Mouse (Mus musculus) heart, embryonic 13.5 days (tissue): ENCODE measurements around the gene Shisa9. TPM values are rescaled to one million over a fixed set of nuclear protein-coding genes. Genes with fewer than 3 reads are reported as not detected.
A peak's percentile ranks its signal among the peaks of the same experiment; 100 is the strongest.

Source experiments
- ATAC-seq: fragments of 200-750 bp; cut with Nextera tagmentation; 2 replicates; pipeline ENCODE4 v1.8.0; 2017; ENCODE audit warnings: moderate TSS enrichment; ENCODE audit not compliant: insufficient number of reproducible peaks, low FRiP score, low TSS enrichment; ENCODE audit errors: extremely low read depth
- H3K27ac ChIP-seq: fragments of 300-500 bp; sonication (generic); replicated peaks from 2 replicates; pipeline ENCODE4 v1.5.1; 2015; ENCODE audit warnings: moderate library complexity, mild to moderate bottlenecking, inconsistent platforms
- H3K27me3 ChIP-seq: fragments of 300-500 bp; sonication (generic); replicated peaks from 2 replicates; pipeline ENCODE4 v1.6.1; 2015; ENCODE audit warnings: mild to moderate bottlenecking, inconsistent platforms
- H3K36me3 ChIP-seq: fragments of 300-500 bp; sonication (generic); 2 replicates; pipeline ENCODE4 v1.6.1; 2015; ENCODE audit warnings: mild to moderate bottlenecking, inconsistent platforms
- H3K4me1 ChIP-seq: fragments of 300-500 bp; sonication (generic); 2 replicates; pipeline ENCODE4 v1.6.1; 2015; ENCODE audit warnings: inconsistent platforms
- H3K4me2 ChIP-seq: fragments of 300-500 bp; sonication (generic); 2 replicates; pipeline ENCODE4 v1.6.1; 2015; ENCODE audit warnings: inconsistent platforms, mild to moderate bottlenecking, moderate library complexity
- H3K4me3 ChIP-seq: fragments of 300-500 bp; sonication (generic); 2 replicates; pipeline ENCODE4 v1.5.1; 2015; ENCODE audit warnings: moderate library complexity, mild to moderate bottlenecking, inconsistent platforms
- H3K9ac ChIP-seq: fragments of 300-500 bp; sonication (generic); 2 replicates; pipeline ENCODE4 v1.6.1; 2015; ENCODE audit warnings: inconsistent platforms, mild to moderate bottlenecking, moderate library complexity
- H3K9me3 ChIP-seq: fragments of 300-500 bp; sonication (generic); 2 replicates; pipeline ENCODE4 v1.6.1; 2016; ENCODE audit warnings: inconsistent platforms
- WGBS: fragments of 180-500 bp; shearing (Covaris S2); methylation state at CpG from one replicate; pipeline ENCODE4 v1.1.7; 2015; ENCODE audit warnings: mixed read lengths; 5-methylcytosine and 5-hydroxymethylcytosine counted together
- polyA plus RNA-seq: library from polyadenylated mRNA; unstranded; fragments of >200 nt; fragmentation: Nextera tagmentation; extraction: Ambion mirVana; gene quantifications from 2 replicates; pipeline ENCODE4 v1.2.1, GENCODE M21; 2015

Shisa9 gene
- polyA plus RNA-seq, 1 experiment from 2014 or later, result 1.5 TPM

- 53% methylated on average over 2 of the region's 2 CpGs for WGBS
These were observed 21.3 kb downstream of the Shisa9 start for GRCm38 (mm10) chr16:12005177-12005576.

GRCm38 (mm10) chr16:12010136-12010535 is 26.2 kb downstream of the Shisa9 start:
- no peak for ATAC-seq
- H3K9ac ChIP-seq, result no peak overlapping the region
- no peak overlapping the region for H3K4me3 ChIP-seq
- no peaks in the 10 kb centered on the region for H3K4me1 ChIP-seq
- H3K36me3 ChIP-seq, result no peaks in the 10 kb centered on the region
- H3K9me3 ChIP-seq, result peaks cover 4% of the 10 kb centered on the region; the same call in 1 of the 2 replicates
- H3K4me2 ChIP-seq, result no peak overlapping the region
- no peak overlapping the region for H3K27ac ChIP-seq
- H3K27me3 ChIP-seq, result no peaks in the 10 kb centered on the region
- WGBS, result 77% methylated on average over 3 of the region's 3 CpGs

More at GRCm38 (mm10) chr16:12005177-12005576, 21.3 kb downstream of the Shisa9 start:
- no peak overlapping the region for H3K9ac ChIP-seq
- no peak for ATAC-seq
- no peaks in the 10 kb centered on the region for H3K36me3 ChIP-seq
- H3K27ac ChIP-seq, result no peak overlapping the region
- H3K4me2 ChIP-seq, result no peak overlapping the region
- H3K4me3 ChIP-seq, result no peak overlapping the region
- H3K4me1 ChIP-seq, result no peaks in the 10 kb centered on the region
- H3K9me3 ChIP-seq, result no peaks in the 10 kb centered on the region
- no peaks in the 10 kb centered on the region for H3K27me3 ChIP-seq

GRCm38 (mm10) chr16:12012747-12013146 is 28.8 kb downstream of the Shisa9 start:
- H3K9me3 ChIP-seq, result peaks cover 4% of the 10 kb centered on the region; the same call in 1 of the 2 replicates
- WGBS, result 57% methylated on average over 2 of the region's 2 CpGs
- no peak overlapping the region for H3K4me2 ChIP-seq
- no peak overlapping the region for H3K4me3 ChIP-seq
- ATAC-seq, result no peak
- no peaks in the 10 kb centered on the region for H3K4me1 ChIP-seq
- H3K36me3 ChIP-seq, result no peaks in the 10 kb centered on the region
- 0 out of 2 replicates have a peak, but pooled peaks cover 3% of the 10 kb centered on the region for H3K27me3 ChIP-seq
- H3K9ac ChIP-seq, result no peak overlapping the region
- no peak overlapping the region for H3K27ac ChIP-seq

GRCm38 (mm10) chr16:12014523-12014922 is 30.6 kb downstream of the Shisa9 start:
- 60% methylated on average over 4 of the region's 4 CpGs for WGBS
- ATAC-seq, result no peak
- peaks cover 4% of the 10 kb centered on the region; the same call in 1 of the 2 replicates for H3K9me3 ChIP-seq
- 0 out of 2 replicates have a peak, but pooled peaks cover 3% of the 10 kb centered on the region for H3K27me3 ChIP-seq
- H3K27ac ChIP-seq, result no peak overlapping the region
- no peak overlapping the region for H3K9ac ChIP-seq
- no peaks in the 10 kb centered on the region for H3K36me3 ChIP-seq
- no peak overlapping the region for H3K4me2 ChIP-seq
- H3K4me1 ChIP-seq, result no peaks in the 10 kb centered on the region
- H3K4me3 ChIP-seq, result no peak overlapping the region

- no peak for ATAC-seq
- H3K4me3 ChIP-seq, result no peak overlapping the region
- 0 out of 2 replicates have a peak, but pooled peaks cover 3% of the 10 kb centered on the region for H3K27me3 ChIP-seq
- 60% methylated on average over 4 of the region's 4 CpGs for WGBS
- H3K9me3 ChIP-seq, result no peaks in the 10 kb centered on the region
- H3K4me1 ChIP-seq, result peaks cover 8% of the 10 kb centered on the region
- H3K9ac ChIP-seq, result no peak overlapping the region
- no peaks in the 10 kb centered on the region for H3K36me3 ChIP-seq
- H3K27ac ChIP-seq, result no peak overlapping the region
- no peak overlapping the region for H3K4me2 ChIP-seq
These were observed 34.2 kb downstream of the Shisa9 start for GRCm38 (mm10) chr16:12017921-12018618.

GRCm38 (mm10) chr16:12020103-12020755 is 36.3 kb downstream of the Shisa9 start:
- no peak for ATAC-seq
- WGBS, result 38% methylated on average over 1 of the region's 1 CpGs
- no peak overlapping the region for H3K9ac ChIP-seq

GRCm38 (mm10) chr16:12032441-12032840 is 48.5 kb downstream of the Shisa9 start:
- H3K27me3 ChIP-seq, result no peaks in the 10 kb centered on the region
- no peaks in the 10 kb centered on the region for H3K4me1 ChIP-seq
- no peak overlapping the region for H3K9ac ChIP-seq
- WGBS, result 71% methylated on average over 1 of the region's 1 CpGs
- H3K4me2 ChIP-seq, result no peak overlapping the region
- no peaks in the 10 kb centered on the region for H3K9me3 ChIP-seq
- H3K27ac ChIP-seq, result no peak overlapping the region
- H3K36me3 ChIP-seq, result no peaks in the 10 kb centered on the region
- ATAC-seq, result no peak
- H3K4me3 ChIP-seq, result no peak overlapping the region

More at GRCm38 (mm10) chr16:12020103-12020755, 36.3 kb downstream of the Shisa9 start:
- 0 out of 2 replicates have a peak, but pooled peaks cover 3% of the 10 kb centered on the region for H3K27me3 ChIP-seq
- H3K4me1 ChIP-seq, result peaks cover 8% of the 10 kb centered on the region
- H3K4me2 ChIP-seq, result no peak overlapping the region
- no peak overlapping the region for H3K4me3 ChIP-seq
- H3K27ac ChIP-seq, result no peak overlapping the region
- no peaks in the 10 kb centered on the region for H3K36me3 ChIP-seq
- H3K9me3 ChIP-seq, result no peaks in the 10 kb centered on the region

GRCm38 (mm10) chr16:12034868-12035267 is 51.0 kb downstream of the Shisa9 start:
- Histone ChIP-seq H3K27me3 (no peaks in the 10 kb centered on the region), H3K4me3 (no peak overlapping the region), H3K36me3 (no peaks in the 10 kb centered on the region), H3K9ac (no peak overlapping the region), H3K9me3 (no peaks in the 10 kb centered on the region), H3K27ac (no peak overlapping the region), H3K4me2 (no peak overlapping the region), H3K4me1 (no peaks in the 10 kb centered on the region)
- WGBS, result 81% methylated on average over 2 of the region's 2 CpGs
- no peak for ATAC-seq

- no peaks in the 10 kb centered on the region for H3K27me3 ChIP-seq
- no peak overlapping the region for H3K9ac ChIP-seq
- no peak overlapping the region for H3K27ac ChIP-seq
- ATAC-seq, result no peak
- no peaks in the 10 kb centered on the region for H3K9me3 ChIP-seq
- WGBS, result 42% methylated on average over 3 of the region's 3 CpGs
- no peak overlapping the region for H3K4me2 ChIP-seq
- H3K4me1 ChIP-seq, result peaks cover 6% of the 10 kb centered on the region
- H3K36me3 ChIP-seq, result no peaks in the 10 kb centered on the region
- no peak overlapping the region for H3K4me3 ChIP-seq
These were observed 51.7 kb downstream of the Shisa9 start for GRCm38 (mm10) chr16:12035626-12036025.

- H3K4me1 ChIP-seq, result peaks cover 8% of the 10 kb centered on the region
- no peak overlapping the region for H3K4me3 ChIP-seq
- H3K9ac ChIP-seq, result no peak overlapping the region
- ATAC-seq, result no peak
- H3K27ac ChIP-seq, result peak overlapping the region; percentile 63
- WGBS, result 27% methylated on average over 5 of the region's 5 CpGs
- H3K27me3 ChIP-seq, result no peaks in the 10 kb centered on the region
- H3K9me3 ChIP-seq, result no peaks in the 10 kb centered on the region
- H3K4me2 ChIP-seq, result no peak overlapping the region
- no peaks in the 10 kb centered on the region for H3K36me3 ChIP-seq
These were observed 57.0 kb downstream of the Shisa9 start for GRCm38 (mm10) chr16:12040935-12041334.

- Histone ChIP-seq H3K27me3 (no peaks in the 10 kb centered on the region), H3K27ac (no peak overlapping the region), H3K9me3 (no peaks in the 10 kb centered on the region), H3K4me1 (peaks cover 4% of the 10 kb centered on the region; the same call in 1 of the 2 replicates), H3K9ac (no peak overlapping the region), H3K4me2 (no peak overlapping the region), H3K36me3 (no peaks in the 10 kb centered on the region), H3K4me3 (no peak overlapping the region)
- 64% methylated on average over 1 of the region's 1 CpGs for WGBS
- ATAC-seq, result peak; percentile 54; the same call in 1 of the 2 replicates
These were observed 68.1 kb downstream of the Shisa9 start for GRCm38 (mm10) chr16:12052051-12052450.
